Mouse (Mus musculus): ENCODE measurements around the gene Epha4. TPM values are rescaled to one million over a fixed set of nuclear protein-coding genes. Genes with fewer than 3 reads are reported as not detected.

Epha4 gene
- polyA plus RNA-seq, 1 experiment from 2014 or later = 12.0 TPM

DNA sequence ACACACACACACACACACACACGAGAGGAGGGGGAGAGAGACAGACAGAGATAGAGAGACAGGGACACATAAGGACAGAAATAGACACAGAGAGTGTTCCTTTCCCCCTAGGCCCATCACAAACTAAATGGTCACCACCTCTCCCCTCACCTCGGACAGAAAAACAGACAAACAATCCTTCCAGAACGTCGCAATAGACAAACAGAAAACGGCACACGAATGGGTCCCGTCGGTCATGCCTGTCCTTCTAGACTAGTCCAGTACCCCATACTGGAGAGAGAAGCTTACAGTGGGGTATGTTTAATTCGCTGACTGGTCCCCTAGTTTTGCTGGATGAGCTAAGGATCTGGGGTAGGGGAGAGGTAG lies 946 bp downstream of the Epha4 start:
- ATAC-seq (replicated peaks; ENCODE audit: low FRiP score, low read depth) = no peak

DNA sequence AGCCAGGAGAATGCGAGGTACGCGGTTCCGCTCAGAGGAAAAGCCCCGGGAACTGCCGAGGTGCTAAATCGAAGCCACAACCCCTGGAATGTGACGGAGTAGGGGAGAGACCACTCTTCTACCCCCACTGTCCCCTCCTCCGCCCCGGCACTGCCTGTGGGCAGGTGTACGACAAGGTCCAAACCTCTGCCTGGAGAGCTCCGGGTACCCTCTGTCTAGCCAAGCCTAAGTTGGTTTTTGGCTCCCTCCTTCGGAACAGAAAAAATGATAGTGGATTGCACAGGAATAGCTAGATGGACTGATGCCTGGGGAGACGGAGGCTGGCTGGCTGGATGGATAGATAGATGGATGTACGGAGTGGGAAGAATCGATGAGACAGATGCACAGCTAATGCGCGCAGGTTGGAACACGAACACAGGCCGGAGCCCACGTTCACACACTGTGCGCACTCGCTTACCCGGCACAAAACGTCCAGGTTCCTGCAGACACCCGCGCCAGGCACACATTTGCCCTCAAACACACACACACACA lies 1.4 kb downstream of the Epha4 start:
- peak overlapping the region; percentile 54 for H3K9ac ChIP-seq (ENCODE audit: low read depth, low read length)
- 2% methylated on average over 27 of the region's 27 CpGs for WGBS
- H3K27ac ChIP-seq = 0 out of 2 replicates have a peak overlapping the region, but pooled peaks have one; percentile 31
- H3K4me1 ChIP-seq (replicated peaks; ENCODE audit: insufficient read depth, low read length) = peaks cover 17% of the 10 kb centered on the region
- peak overlapping the region; percentile 89 for H3K4me2 ChIP-seq (ENCODE audit: low read length)
- ATAC-seq (replicated peaks; ENCODE audit: low FRiP score, low read depth) (no peak), DNase-seq (ENCODE audit: low spot score) (peak; percentile 78)
- no peaks in the 10 kb centered on the region for H3K9me3 ChIP-seq (replicated peaks; ENCODE audit: low read length)
- H3K36me3 ChIP-seq (ENCODE audit: insufficient read depth, low read length) = no peaks in the 10 kb centered on the region
- peak; percentile 65 for TF ChIP-seq CTCF (IDR thresholded peaks at IDR 0.05; ENCODE audit: low read depth)
- no peaks in the 10 kb centered on the region for H3K27me3 ChIP-seq (ENCODE audit: insufficient read depth, low read length)
- H3K4me3 ChIP-seq (replicated peaks; ENCODE audit: low read depth, low read length) = peak overlapping the region; percentile 64

More for the DNA sequence above, 946 bp downstream of the Epha4 start:
- Histone ChIP-seq H3K4me3 (replicated peaks; ENCODE audit: low read depth, low read length) (peak overlapping the region; percentile 64), H3K4me1 (replicated peaks; ENCODE audit: insufficient read depth, low read length) (peaks cover 17% of the 10 kb centered on the region), H3K27me3 (ENCODE audit: insufficient read depth, low read length) (no peaks in the 10 kb centered on the region), H3K36me3 (ENCODE audit: insufficient read depth, low read length) (no peaks in the 10 kb centered on the region), H3K9ac (ENCODE audit: low read depth, low read length) (peak overlapping the region; percentile 52), H3K4me2 (ENCODE audit: low read length) (peak overlapping the region; percentile 89), H3K27ac (0 out of 2 replicates have a peak overlapping the region, but pooled peaks have one; percentile 16), H3K9me3 (replicated peaks; ENCODE audit: low read length) (no peaks in the 10 kb centered on the region)
- no peak for DNase-seq (ENCODE audit: low spot score)
- TF ChIP-seq CTCF (IDR thresholded peaks at IDR 0.05; ENCODE audit: low read depth) = no peak
- 1% methylated on average over 9 of the region's 9 CpGs for WGBS

DNA sequence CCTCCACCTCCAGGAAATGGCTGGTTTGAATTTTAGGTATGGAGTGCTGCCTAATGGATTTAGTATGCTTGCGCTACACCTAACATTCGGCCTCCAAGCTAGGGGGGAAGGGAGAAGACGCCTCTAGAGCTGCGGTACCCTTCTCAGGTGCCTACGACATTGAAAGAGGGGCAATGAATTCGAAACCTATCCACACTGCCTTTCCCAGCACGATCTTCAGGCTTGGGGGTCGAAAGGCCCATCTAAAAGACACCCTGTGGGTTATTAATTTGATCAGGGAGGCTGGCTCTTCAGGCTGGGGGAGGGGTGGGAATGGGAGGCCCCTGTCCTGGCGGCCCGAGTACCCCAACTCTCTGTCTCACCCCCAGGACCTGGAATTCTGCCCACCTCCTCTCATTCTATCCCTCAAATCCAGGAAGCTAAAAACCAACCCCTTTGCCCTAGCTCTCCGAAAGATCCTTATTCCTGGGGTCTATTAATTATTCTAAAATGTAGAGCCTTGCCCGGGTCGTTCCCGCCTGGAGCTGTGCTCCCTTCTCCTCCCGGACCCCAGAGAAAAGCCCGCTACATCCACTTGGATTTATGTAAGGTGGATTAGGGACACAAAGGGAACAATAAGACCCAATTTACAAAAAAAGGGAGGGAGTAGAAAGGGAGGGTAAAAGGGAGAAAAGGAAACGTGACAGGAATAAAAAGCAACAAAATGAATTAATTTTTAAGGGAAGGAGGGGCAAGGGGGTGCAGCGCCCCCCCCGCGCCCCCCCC lies 2.3 kb downstream of the Epha4 start:
- H3K9me3 ChIP-seq (replicated peaks; ENCODE audit: low read length) = no peaks in the 10 kb centered on the region
- 8% methylated on average over 20 of the region's 20 CpGs for WGBS

DNA sequence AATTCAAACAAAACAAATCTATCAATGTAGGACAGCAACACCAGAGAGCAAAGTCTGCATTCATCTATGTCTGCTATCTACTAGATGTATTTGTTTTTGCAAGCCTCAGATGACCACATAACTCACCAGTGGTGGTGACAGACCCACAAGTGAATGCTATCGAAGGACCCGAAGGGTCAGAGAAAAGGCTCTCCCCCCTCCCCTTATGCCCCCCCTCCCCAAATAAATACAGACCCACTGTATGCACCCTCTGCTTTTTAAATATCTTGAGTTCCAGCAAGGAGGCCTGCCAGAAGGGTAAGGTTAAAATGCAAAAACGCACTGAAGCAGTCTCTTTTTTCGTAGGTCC lies 2.9 kb downstream of the Epha4 start:
- Histone ChIP-seq H3K4me1 (replicated peaks; ENCODE audit: insufficient read depth, low read length) (peaks cover 17% of the 10 kb centered on the region), H3K4me3 (replicated peaks; ENCODE audit: low read depth, low read length) (peak overlapping the region; percentile 64), H3K27me3 (ENCODE audit: insufficient read depth, low read length) (no peaks in the 10 kb centered on the region), H3K36me3 (ENCODE audit: insufficient read depth, low read length) (no peaks in the 10 kb centered on the region), H3K4me2 (ENCODE audit: low read length) (peak overlapping the region; percentile 89), H3K27ac (no peak overlapping the region), H3K9me3 (replicated peaks; ENCODE audit: low read length) (no peaks in the 10 kb centered on the region), H3K9ac (ENCODE audit: low read depth, low read length) (no peak overlapping the region)
- ATAC-seq (replicated peaks; ENCODE audit: low FRiP score, low read depth) (no peak), DNase-seq (ENCODE audit: low spot score) (no peak)
- 28% methylated on average over 4 of the region's 4 CpGs for WGBS
- TF ChIP-seq CTCF (IDR thresholded peaks at IDR 0.05; ENCODE audit: low read depth) = no peak

More for the DNA sequence above, 2.3 kb downstream of the Epha4 start:
- no peak overlapping the region for H3K27ac ChIP-seq
- H3K9ac ChIP-seq (ENCODE audit: low read depth, low read length) = peak overlapping the region; percentile 55
- DNase-seq (ENCODE audit: low spot score) (peak; percentile 18), ATAC-seq (replicated peaks; ENCODE audit: low FRiP score, low read depth) (no peak)
- no peaks in the 10 kb centered on the region for H3K36me3 ChIP-seq (ENCODE audit: insufficient read depth, low read length)
- H3K4me3 ChIP-seq (replicated peaks; ENCODE audit: low read depth, low read length) = peak overlapping the region; percentile 64
- H3K4me1 ChIP-seq (replicated peaks; ENCODE audit: insufficient read depth, low read length) = peaks cover 17% of the 10 kb centered on the region
- TF ChIP-seq CTCF (IDR thresholded peaks at IDR 0.05; ENCODE audit: low read depth) = no peak
- peak overlapping the region; percentile 89 for H3K4me2 ChIP-seq (ENCODE audit: low read length)
- no peaks in the 10 kb centered on the region for H3K27me3 ChIP-seq (ENCODE audit: insufficient read depth, low read length)

DNA sequence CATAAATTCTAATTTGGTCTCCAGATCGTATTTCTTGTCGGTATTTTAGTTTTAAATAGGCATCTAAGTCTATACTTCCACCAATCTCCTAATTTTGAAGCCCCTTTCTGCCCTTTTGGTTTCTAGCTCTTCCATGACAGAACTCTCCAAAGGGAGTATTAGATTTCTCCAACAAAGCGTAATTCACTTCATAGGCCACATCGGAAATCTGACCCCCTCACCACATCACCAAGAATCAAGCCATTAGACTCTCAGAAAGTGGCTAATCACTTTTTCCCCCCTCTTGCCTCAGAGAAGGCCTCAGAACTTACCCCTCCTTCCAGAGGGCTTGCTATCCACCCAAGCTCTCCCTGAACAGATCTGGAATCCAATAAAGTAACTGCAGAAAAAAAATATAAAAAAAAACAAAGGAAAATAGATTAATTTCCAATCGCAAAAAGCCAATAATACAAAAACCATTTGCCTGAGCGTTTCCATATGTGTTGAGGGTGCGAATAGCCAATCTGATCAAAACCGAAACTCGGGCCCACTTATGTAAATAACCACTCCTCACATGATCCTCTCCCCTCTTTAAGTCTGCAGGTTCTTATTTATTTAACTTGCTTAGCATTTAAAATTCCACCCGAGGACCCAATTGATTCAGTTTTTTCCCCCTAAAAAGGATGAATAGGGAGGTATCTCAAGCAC lies 3.4 kb downstream of the Epha4 start:
- TF ChIP-seq CTCF (IDR thresholded peaks at IDR 0.05; ENCODE audit: low read depth) = no peak
- DNase-seq (ENCODE audit: low spot score) (no peak), ATAC-seq (replicated peaks; ENCODE audit: low FRiP score, low read depth) (no peak)
- H3K27ac ChIP-seq = no peak overlapping the region
- no peaks in the 10 kb centered on the region for H3K9me3 ChIP-seq (replicated peaks; ENCODE audit: low read length)
- H3K4me3 ChIP-seq (replicated peaks; ENCODE audit: low read depth, low read length) = 0 out of 2 replicates have a peak overlapping the region, but pooled peaks have one; percentile 64
- no peaks in the 10 kb centered on the region for H3K27me3 ChIP-seq (ENCODE audit: insufficient read depth, low read length)
- no peak overlapping the region for H3K9ac ChIP-seq (ENCODE audit: low read depth, low read length)
- peaks cover 17% of the 10 kb centered on the region for H3K4me1 ChIP-seq (replicated peaks; ENCODE audit: insufficient read depth, low read length)
- WGBS = 43% methylated on average over 10 of the region's 10 CpGs
- peak overlapping the region; percentile 89 for H3K4me2 ChIP-seq (ENCODE audit: low read length)
- H3K36me3 ChIP-seq (ENCODE audit: insufficient read depth, low read length) = 0 out of 2 replicates have a peak, but pooled peaks cover 3% of the 10 kb centered on the region

DNA sequence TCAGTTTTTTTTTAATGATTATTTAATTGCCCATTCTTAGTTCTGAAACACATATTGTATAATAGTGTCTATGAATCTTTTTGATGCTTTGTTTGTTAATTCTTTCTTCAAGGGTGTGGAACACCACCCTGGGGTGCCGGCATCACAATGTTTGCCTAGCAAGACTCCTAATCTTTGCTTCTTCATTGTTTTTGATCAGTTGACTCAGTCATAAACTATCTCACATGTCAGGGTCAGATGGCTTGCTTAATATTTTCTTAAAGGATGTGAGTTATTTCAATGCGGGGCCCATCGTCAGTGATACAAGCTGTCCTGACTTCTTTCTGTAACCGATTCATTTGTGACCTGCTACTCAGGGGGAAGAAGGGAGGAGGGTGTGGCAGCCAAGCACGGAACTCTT lies 4.3 kb downstream of the Epha4 start:
- H3K9me3 ChIP-seq (replicated peaks; ENCODE audit: low read length) = no peaks in the 10 kb centered on the region
- ATAC-seq (replicated peaks; ENCODE audit: low FRiP score, low read depth) (no peak), DNase-seq (ENCODE audit: low spot score) (no peak)
- H3K4me3 ChIP-seq (replicated peaks; ENCODE audit: low read depth, low read length) = no peak overlapping the region
- no peak overlapping the region for H3K4me2 ChIP-seq (ENCODE audit: low read length)
- H3K36me3 ChIP-seq (ENCODE audit: insufficient read depth, low read length) = 0 out of 2 replicates have a peak, but pooled peaks cover 5% of the 10 kb centered on the region
- H3K27me3 ChIP-seq (ENCODE audit: insufficient read depth, low read length) = no peaks in the 10 kb centered on the region
- H3K9ac ChIP-seq (ENCODE audit: low read depth, low read length) = no peak overlapping the region
- H3K27ac ChIP-seq = no peak overlapping the region
- no peak for TF ChIP-seq CTCF (IDR thresholded peaks at IDR 0.05; ENCODE audit: low read depth)
- 45% methylated on average over 5 of the region's 5 CpGs for WGBS
- peaks cover 17% of the 10 kb centered on the region for H3K4me1 ChIP-seq (replicated peaks; ENCODE audit: insufficient read depth, low read length)
